Mouse (Mus musculus): ENCODE data around the gene Hfe2. TPM values are rescaled to one million over a fixed set of nuclear protein-coding genes. Genes with fewer than 3 reads are reported as not detected.

Hfe2 gene
- total RNA-seq, 1 experiment from 2014 or later, result not detected

DNA sequence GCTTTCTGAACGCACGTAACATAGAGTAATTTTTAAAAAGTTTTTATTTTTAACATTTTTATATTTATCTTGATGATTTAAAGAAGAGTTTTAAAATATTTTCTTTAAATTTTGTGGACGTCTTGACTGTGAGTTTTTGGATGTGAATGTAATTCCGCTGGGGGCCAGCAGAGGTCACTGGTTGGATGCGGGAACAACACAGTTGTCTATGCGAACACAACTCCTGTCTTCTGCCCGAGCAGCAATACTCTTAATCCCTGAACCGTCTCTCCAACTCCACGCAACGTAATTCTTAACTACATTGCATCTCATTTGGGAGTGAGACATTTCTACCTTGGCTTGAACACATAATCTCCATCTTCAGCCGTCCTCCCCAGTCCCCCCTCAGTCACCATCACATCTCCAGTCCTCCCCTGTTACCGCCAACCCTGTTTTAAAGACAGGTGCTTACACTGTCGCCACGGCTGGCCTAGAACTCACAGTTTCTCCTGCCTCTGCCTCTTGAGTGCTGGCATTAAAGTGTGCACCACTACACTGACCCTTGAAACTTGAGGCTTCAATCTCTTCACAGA lies 22.5 kb downstream of the Hfe2 start:
- ATAC-seq (replicated peaks in 1 of 2; ENCODE audit: insufficient read depth in 1 of 2, low FRiP score in 2 of 2, low TSS enrichment in 1 of 2, low read depth in 1 of 2, poor library complexity in 2 of 2, severe bottlenecking in 2 of 2), result peak; percentile 73 to 92; a peak in 3 of 4 replicates

DNA sequence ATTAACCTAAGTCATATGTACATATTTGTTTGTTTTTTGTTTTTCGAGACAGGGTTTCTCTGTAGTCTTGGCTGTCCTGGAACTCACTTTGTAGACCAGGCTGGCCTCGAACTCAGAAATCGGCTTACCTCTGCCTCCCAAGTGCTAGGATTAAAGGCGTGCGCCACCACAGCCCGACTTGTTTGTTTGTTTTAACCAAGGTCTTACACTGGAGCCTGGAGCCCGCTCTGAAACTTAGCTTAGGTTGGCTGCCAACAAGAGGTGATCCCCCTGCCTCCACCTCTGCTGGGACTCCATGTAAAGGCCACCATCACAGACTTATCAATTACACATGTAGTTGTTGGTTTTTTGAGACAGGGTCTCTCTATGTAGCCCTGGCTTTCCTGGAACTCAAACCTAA lies 23.9 kb downstream of the Hfe2 start:
- ATAC-seq (replicated peaks in 1 of 2; ENCODE audit: insufficient read depth in 1 of 2, low FRiP score in 2 of 2, low TSS enrichment in 1 of 2, low read depth in 1 of 2, poor library complexity in 2 of 2, severe bottlenecking in 2 of 2), result no peak

- ATAC-seq (replicated peaks in 1 of 2; ENCODE audit: insufficient read depth in 1 of 2, low FRiP score in 2 of 2, low TSS enrichment in 1 of 2, low read depth in 1 of 2, poor library complexity in 2 of 2, severe bottlenecking in 2 of 2), result no peak
Observed at GRCm38 (mm10) chr3:96549346-96549745, 24.4 kb downstream of the Hfe2 start.

- ATAC-seq (replicated peaks in 1 of 2; ENCODE audit: insufficient read depth in 1 of 2, low FRiP score in 2 of 2, low TSS enrichment in 1 of 2, low read depth in 1 of 2, poor library complexity in 2 of 2, severe bottlenecking in 2 of 2), result peak; percentile 60 to 74
Observed at GRCm38 (mm10) chr3:96551203-96551602, 26.2 kb downstream of the Hfe2 start.

- ATAC-seq (replicated peaks in 1 of 2; ENCODE audit: insufficient read depth in 1 of 2, low FRiP score in 2 of 2, low TSS enrichment in 1 of 2, low read depth in 1 of 2, poor library complexity in 2 of 2, severe bottlenecking in 2 of 2), result no peak
Observed at GRCm38 (mm10) chr3:96551890-96552289, 26.9 kb downstream of the Hfe2 start.

DNA sequence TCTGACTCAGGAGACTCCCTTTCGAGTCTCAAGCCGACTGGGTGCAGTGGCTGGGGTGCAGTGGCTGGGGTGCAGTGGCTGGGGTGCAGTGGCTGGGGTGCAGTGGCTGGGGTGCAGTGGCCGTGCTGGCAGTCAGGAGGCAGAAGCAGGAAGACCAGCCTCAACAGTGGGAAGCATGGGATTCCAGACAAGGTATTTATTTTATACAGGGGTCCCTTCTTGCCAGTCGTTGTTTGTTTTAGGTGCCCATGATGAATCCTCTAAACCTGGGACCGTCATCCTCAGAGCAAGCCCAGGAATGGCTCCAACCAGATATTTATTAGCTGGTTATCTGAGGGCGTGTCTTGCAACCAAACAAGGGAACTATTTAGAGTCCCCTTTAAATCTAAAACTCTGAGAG lies 28.6 kb downstream of the Hfe2 start:
- no peak for ATAC-seq (replicated peaks in 1 of 2; ENCODE audit: insufficient read depth in 1 of 2, low FRiP score in 2 of 2, low TSS enrichment in 1 of 2, low read depth in 1 of 2, poor library complexity in 2 of 2, severe bottlenecking in 2 of 2)

DNA sequence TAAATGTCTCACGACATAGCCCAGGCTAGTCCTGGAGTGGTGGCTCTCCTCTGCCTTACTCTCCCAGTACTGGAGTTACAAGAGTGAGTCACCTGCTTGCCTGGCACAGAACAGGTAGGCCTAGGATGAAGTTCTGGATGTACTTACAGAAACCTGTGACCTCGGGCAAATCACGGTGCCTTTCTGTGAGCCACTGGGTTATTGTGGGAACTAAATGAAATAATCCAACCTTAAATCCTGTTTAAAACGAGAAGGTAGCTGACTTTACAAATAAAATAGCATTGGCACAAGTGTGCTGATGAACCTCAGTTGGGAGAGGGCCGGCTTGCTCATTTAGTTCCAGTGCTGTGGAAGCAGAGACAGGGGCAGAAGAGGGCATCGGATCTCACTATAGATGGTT lies 29.3 kb downstream of the Hfe2 start:
- ATAC-seq (replicated peaks in 1 of 2; ENCODE audit: insufficient read depth in 1 of 2, low FRiP score in 2 of 2, low TSS enrichment in 1 of 2, low read depth in 1 of 2, poor library complexity in 2 of 2, severe bottlenecking in 2 of 2), result no peak

- no peak for ATAC-seq (replicated peaks in 1 of 2; ENCODE audit: insufficient read depth in 1 of 2, low FRiP score in 2 of 2, low TSS enrichment in 1 of 2, low read depth in 1 of 2, poor library complexity in 2 of 2, severe bottlenecking in 2 of 2)
Observed at GRCm38 (mm10) chr3:96555041-96555596, 30.1 kb downstream of the Hfe2 start.

DNA sequence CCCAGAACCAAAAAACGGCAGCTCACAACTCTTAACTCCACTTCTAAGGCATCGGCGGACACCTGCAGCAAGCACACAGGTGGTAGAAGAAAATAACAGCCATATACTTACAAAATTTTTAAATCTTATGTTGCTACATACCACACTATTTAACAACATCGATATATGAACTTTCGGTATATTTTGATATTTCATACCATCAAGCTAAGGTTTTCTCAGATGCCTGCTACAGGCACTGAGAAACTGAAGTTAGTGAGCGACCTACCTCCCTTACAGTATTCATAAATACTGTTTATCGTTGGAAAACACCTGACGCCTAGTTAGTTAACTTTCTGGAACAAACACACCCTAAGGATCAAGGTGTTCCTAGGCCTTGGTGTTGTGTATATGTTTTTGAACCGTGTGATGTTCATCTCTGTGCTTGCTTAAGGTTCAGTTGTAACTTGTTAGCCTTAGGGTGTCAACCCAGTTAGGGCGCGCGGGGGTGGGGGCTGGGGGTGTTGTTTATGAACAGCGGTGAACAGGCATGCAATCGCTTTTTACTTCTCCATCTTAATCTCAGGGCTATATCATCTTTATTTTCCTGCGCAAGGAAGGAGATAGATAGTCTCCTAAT lies 31.1 kb downstream of the Hfe2 start:
- no peak for ATAC-seq (replicated peaks in 1 of 2; ENCODE audit: insufficient read depth in 1 of 2, low FRiP score in 2 of 2, low TSS enrichment in 1 of 2, low read depth in 1 of 2, poor library complexity in 2 of 2, severe bottlenecking in 2 of 2)

DNA sequence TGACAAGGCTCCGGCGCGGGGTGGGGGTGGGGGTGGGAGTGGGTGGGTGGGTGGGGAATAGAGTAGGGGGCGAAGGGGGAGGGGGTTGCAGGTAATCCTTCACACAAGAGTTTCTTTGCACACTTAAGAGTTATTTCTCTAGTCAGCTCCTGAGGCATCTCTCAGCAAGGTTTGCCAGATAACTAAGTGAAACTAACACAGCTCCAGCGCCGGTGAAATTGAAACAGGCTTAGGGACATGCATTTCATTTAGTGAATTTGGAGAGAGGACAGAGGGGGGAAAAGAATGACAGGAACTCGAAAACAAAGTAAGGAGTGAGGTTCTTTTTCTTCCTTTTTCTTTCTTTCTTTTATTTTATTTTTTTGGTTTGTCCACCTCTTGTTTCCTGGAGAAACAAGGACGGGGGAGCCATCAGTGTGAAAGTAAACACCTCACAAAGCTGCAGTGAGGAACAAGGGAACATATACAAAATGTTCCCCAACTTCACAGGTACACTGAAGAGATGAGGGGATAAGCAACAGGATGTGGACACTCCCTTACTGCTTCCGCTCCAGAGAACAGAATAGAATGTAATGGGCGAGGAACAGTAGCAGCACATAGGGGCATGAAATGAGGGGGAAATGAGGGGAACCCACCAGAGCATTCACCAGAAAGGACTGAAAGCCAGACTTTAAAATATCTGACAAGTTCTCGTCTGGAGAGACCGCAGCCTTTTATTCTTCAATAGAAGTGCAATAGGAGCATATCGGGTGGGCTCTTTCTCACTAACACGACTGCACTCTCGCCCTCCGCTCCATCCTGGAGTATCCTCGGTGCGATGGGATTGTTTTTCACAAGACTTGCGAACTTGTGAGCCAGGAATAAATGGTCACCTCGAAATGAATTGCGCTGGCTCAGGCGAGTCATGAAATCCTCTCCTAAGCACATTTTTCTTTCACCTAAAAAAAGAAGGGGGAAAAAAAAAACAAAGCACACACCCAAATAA lies 32.0 kb downstream of the Hfe2 start:
- no peak for ATAC-seq (replicated peaks in 1 of 2; ENCODE audit: insufficient read depth in 1 of 2, low FRiP score in 2 of 2, low TSS enrichment in 1 of 2, low read depth in 1 of 2, poor library complexity in 2 of 2, severe bottlenecking in 2 of 2)

DNA sequence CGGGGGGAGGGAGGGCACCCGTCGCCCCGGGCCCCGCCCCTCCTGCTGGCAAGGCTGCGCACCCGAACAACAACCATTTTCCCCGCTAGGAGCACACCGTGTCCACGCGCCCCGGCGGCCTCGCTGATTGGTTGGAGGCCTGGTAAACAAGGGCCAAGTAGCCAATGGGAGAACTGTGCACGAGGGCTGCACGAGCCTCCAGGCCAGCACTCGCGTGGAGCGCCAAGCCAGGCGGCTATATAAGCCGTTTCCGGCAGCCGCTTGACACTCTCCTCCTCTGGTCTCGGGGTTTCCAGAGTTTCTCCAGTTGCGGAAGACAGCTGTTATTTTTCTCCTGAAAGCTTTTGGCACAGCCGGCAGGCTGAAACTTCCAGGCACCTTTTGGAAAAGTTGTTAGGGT lies 32.7 kb downstream of the Hfe2 start, which contains the start of gene Txnip:
Gene Txnip, plus strand, starts transcription at position 264 of the 400 bp plus-strand sequence.
- peak; percentile 93 to 96 for ATAC-seq (replicated peaks in 1 of 2; ENCODE audit: insufficient read depth in 1 of 2, low FRiP score in 2 of 2, low TSS enrichment in 1 of 2, low read depth in 1 of 2, poor library complexity in 2 of 2, severe bottlenecking in 2 of 2)

DNA sequence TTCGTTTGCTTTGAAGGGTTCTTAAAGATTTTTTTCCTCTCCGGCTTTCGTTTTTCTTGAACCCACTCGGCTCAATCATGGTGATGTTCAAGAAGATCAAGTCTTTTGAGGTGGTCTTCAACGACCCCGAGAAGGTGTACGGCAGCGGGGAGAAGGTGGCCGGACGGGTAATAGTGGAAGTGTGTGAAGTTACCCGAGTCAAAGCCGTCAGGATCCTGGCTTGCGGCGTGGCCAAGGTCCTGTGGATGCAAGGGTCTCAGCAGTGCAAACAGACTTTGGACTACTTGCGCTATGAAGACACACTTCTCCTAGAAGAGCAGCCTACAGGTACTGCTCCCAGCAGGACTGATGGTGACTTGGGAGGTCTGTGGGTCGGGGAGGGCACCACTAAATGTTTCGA lies 33.2 kb downstream of the Hfe2 start:
- ATAC-seq (replicated peaks in 1 of 2; ENCODE audit: insufficient read depth in 1 of 2, low FRiP score in 2 of 2, low TSS enrichment in 1 of 2, low read depth in 1 of 2, poor library complexity in 2 of 2, severe bottlenecking in 2 of 2), result 0 out of 4 replicates have a peak, but pooled peaks have one; percentile 6 to 12

DNA sequence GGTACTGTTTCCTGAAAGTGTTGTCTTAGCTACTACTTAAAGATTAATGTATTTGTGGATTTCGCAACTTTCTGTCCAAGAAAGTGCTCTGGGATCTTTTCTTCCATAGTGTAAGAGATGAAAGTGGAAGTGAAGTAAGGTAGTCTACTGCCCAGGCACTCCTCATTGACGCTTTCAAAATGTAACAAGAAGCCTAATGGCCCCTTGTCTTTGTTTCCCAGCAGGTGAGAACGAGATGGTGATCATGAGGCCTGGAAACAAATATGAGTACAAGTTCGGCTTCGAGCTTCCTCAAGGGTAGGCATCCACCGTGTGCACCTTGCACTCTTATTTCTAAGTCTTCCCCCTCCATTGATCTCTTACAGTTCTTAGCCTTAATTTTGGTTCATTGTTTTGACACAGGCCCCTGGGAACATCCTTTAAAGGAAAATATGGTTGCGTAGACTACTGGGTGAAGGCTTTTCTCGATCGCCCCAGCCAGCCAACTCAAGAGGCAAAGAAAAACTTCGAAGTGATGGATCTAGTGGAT lies 33.8 kb downstream of the Hfe2 start:
- no peak for ATAC-seq (replicated peaks in 1 of 2; ENCODE audit: insufficient read depth in 1 of 2, low FRiP score in 2 of 2, low TSS enrichment in 1 of 2, low read depth in 1 of 2, poor library complexity in 2 of 2, severe bottlenecking in 2 of 2)

GRCm38 (mm10) chr3:96559398-96559910 lies 34.5 kb downstream of the Hfe2 start:
- ATAC-seq (replicated peaks in 1 of 2; ENCODE audit: insufficient read depth in 1 of 2, low FRiP score in 2 of 2, low TSS enrichment in 1 of 2, low read depth in 1 of 2, poor library complexity in 2 of 2, severe bottlenecking in 2 of 2), result no peak

- ATAC-seq (replicated peaks in 1 of 2; ENCODE audit: insufficient read depth in 1 of 2, low FRiP score in 2 of 2, low TSS enrichment in 1 of 2, low read depth in 1 of 2, poor library complexity in 2 of 2, severe bottlenecking in 2 of 2), result no peak
Observed at GRCm38 (mm10) chr3:96559911-96560850, 35.2 kb downstream of the Hfe2 start.

GRCm38 (mm10) chr3:96560881-96561668 lies 36.1 kb downstream of the Hfe2 start:
- no peak for ATAC-seq (replicated peaks in 1 of 2; ENCODE audit: insufficient read depth in 1 of 2, low FRiP score in 2 of 2, low TSS enrichment in 1 of 2, low read depth in 1 of 2, poor library complexity in 2 of 2, severe bottlenecking in 2 of 2)

Measured in hematopoietic stem cell, adult 5-6 weeks (primary cell).